Mouse (Mus musculus): ENCODE results near the gene Actn1. TPM values are rescaled to one million over a fixed set of nuclear protein-coding genes. Genes with fewer than 3 reads are reported as not detected.
A peak's percentile ranks its signal among the peaks of the same experiment; 100 is the strongest.

Actn1 gene
- total RNA-seq, 1 experiment from 2014 or later, result 4.9 TPM

DNA sequence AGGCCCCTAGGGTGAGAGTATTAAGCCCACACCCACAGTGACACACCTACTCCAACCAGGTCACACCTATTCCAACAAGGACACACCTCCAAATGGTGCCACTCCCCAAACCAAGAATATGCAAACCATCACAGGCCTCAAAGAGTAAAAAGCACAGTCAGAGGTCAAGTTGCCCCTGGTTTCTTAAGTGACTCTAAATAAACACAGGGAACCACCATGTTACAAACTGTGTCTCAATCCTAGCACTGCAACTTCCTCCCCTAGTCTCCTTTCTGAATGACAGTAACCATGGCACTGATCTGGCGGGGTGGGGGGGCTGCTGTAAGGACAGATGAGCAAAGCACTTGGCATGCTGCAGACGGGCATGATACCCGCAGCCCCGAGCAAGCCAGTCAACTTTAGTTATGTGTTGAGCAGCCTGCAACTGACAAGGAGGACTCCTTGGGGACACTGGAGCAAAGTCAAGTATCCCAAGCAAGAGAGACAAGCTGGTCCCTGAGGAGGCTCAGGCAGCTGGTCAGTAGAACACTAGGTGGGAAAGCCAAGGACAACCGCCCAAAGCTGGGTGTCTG, 132.9 kb downstream of the Actn1 start:
- peak; percentile 57 for ATAC-seq (replicated peaks; ENCODE audit: insufficient number of reproducible peaks, low FRiP score, low TSS enrichment, poor library complexity, severe bottlenecking)

- no peak for ATAC-seq (replicated peaks; ENCODE audit: insufficient number of reproducible peaks, low FRiP score, low TSS enrichment, poor library complexity, severe bottlenecking)
These were observed 134.9 kb downstream of the Actn1 start for GRCm38 (mm10) chr12:80125316-80125715.

GRCm38 (mm10) chr12:80124756-80125155, 135.4 kb downstream of the Actn1 start:
- no peak for ATAC-seq (replicated peaks; ENCODE audit: insufficient number of reproducible peaks, low FRiP score, low TSS enrichment, poor library complexity, severe bottlenecking)

DNA sequence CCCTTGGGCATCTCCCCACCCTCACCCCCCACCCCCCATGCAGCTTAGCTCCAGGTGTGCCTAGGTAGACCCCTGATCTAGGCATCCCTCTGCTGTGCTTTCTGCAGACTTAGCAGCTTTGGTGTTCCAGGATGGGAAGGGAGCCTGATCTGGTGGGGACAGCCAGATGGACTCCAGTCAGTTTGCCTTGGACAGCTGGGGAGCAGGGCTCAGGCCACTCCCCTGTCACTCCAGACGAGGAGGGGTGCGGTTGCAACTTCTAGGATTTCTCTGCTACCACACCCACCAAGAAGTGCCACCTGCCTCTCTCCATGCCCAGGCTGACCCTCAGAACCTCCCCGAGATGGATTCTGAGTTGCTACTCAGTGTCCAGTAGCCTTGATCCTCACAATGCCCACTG, 136.0 kb downstream of the Actn1 start:
- no peak for ATAC-seq (replicated peaks; ENCODE audit: insufficient number of reproducible peaks, low FRiP score, low TSS enrichment, poor library complexity, severe bottlenecking)

DNA sequence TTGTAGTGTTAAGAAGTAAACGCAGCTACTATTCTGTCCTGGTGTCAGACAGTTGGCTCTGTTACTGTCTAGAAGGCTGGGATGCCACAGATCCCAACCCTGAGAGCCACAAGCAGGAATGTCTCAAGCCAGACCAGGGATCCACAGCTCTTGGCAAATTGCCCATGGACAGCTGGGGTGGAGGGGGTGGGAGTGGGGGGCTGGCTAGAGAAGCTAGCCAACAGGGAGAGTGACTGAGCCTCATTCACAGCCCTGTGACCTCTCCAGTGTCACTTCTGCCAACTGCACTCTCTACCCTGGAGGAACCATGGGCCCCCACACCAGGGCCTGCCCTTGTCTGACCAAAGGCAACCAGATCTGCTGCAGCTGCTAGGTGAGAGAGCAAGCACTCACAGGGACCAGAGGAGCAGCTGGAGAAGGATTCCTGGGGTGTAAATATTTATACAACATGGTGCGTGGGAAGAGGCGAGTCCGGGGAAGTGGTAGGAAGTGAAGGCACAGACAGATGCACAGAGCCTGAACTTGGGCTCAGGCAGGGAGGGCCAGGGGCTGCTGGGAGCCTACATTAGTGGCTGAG, 136.9 kb downstream of the Actn1 start:
- no peak for ATAC-seq (replicated peaks; ENCODE audit: insufficient number of reproducible peaks, low FRiP score, low TSS enrichment, poor library complexity, severe bottlenecking)

DNA sequence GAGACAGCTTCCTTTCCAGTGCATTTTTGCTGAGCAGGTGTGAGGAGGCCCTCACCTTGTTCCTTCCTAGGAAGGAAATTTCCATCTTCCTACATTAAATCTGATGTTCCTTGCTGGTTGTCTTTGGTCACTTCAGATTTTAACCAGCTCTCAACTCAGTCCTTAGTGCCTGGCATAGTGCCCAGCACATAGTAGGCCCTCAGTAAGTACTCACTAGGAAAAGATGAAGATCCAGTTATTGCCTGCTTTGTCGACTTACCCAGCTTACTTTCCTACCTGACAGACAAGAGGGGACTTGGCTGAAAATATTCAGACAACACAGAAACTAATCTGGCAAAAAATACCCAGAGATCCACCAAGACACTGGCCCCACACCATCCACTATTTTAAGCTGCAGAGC, 138.7 kb downstream of the Actn1 start:
- ATAC-seq (replicated peaks; ENCODE audit: insufficient number of reproducible peaks, low FRiP score, low TSS enrichment, poor library complexity, severe bottlenecking), result no peak

- ATAC-seq (replicated peaks; ENCODE audit: insufficient number of reproducible peaks, low FRiP score, low TSS enrichment, poor library complexity, severe bottlenecking), result no peak
These were observed 141.6 kb downstream of the Actn1 start for GRCm38 (mm10) chr12:80118588-80118987.

Other genes with a start within 250 kb of the Actn1 start
- gene Zfp36l1, start 147.4 kb downstream of the Actn1 start, total RNA-seq (2017), result 42.9 to 74.7 TPM (median 44.7 TPM) in 3 replicates
- gene Dcaf5, start 176.2 kb upstream of the Actn1 start, total RNA-seq (2017), result 33.3 to 49.8 TPM (median 34.8 TPM) in 3 replicates
- 29.2 to 48.5 TPM (median 31.7 TPM) in 3 replicates for gene Exd2, start 202.7 kb upstream of the Actn1 start, total RNA-seq (2017)

Data from monocyte, adult 5-6 weeks (primary cell).